Mouse (Mus musculus) liver, embryonic 15.5 days (tissue): ENCODE results near the gene Olfr120. TPM values are rescaled to one million over a fixed set of nuclear protein-coding genes. Genes with fewer than 3 reads are reported as not detected.
"Not testable (repeated sequence)": the region's sequence is repeated elsewhere in the genome, so short reads cannot be mapped to it uniquely, and the experiment has no call there.

Experiments
- ATAC-seq: fragments of 200-750 bp; cut with Nextera tagmentation; 2 replicates; pipeline ENCODE4 v1.8.0; 2017; ENCODE audit warnings: moderate number of reproducible peaks, mild to moderate bottlenecking, moderate library complexity; ENCODE audit not compliant: insufficient read depth
- H3K27ac ChIP-seq: fragments of 300-500 bp; sonication (generic); replicated peaks from 2 replicates; pipeline ENCODE4 v1.5.1; 2015; ENCODE audit warnings: mild to moderate bottlenecking, inconsistent platforms
- H3K27me3 ChIP-seq: fragments of 300-500 bp; sonication (generic); 2 replicates; pipeline ENCODE4 v1.6.1; 2015; ENCODE audit warnings: mild to moderate bottlenecking, inconsistent platforms
- H3K36me3 ChIP-seq: fragments of 300-500 bp; sonication (generic); replicated peaks from 2 replicates; pipeline ENCODE4 v1.6.1; 2015; ENCODE audit warnings: moderate library complexity, mild to moderate bottlenecking, inconsistent platforms
- H3K4me1 ChIP-seq: fragments of 300-500 bp; sonication (generic); replicated peaks from 2 replicates; pipeline ENCODE4 v1.6.1; 2015; ENCODE audit warnings: inconsistent platforms
- H3K4me2 ChIP-seq: fragments of 300-500 bp; sonication (generic); 2 replicates; pipeline ENCODE4 v1.6.1; 2015; ENCODE audit warnings: moderate library complexity, mild to moderate bottlenecking, inconsistent platforms
- H3K4me3 ChIP-seq: fragments of 300-500 bp; sonication (generic); replicated peaks from 2 replicates; pipeline ENCODE4 v1.5.1; 2015; ENCODE audit warnings: mild to moderate bottlenecking, inconsistent platforms
- H3K9ac ChIP-seq: fragments of 300-500 bp; sonication (generic); 2 replicates; pipeline ENCODE4 v1.6.1; 2015; ENCODE audit warnings: moderate library complexity, mild to moderate bottlenecking, inconsistent platforms
- H3K9me3 ChIP-seq: fragments of 300-500 bp; sonication (generic); replicated peaks from 2 replicates; pipeline ENCODE4 v1.6.1; 2016; ENCODE audit warnings: inconsistent platforms
- WGBS: fragments of 180-500 bp; shearing (Covaris S2); methylation state at CpG from one replicate; pipeline ENCODE4 v1.1.7; 2015; ENCODE audit warnings: mixed read lengths; ENCODE audit not compliant: insufficient replicate concordance; 5-methylcytosine and 5-hydroxymethylcytosine counted together
- polyA plus RNA-seq: library from polyadenylated mRNA; unstranded; fragments of >200 nt; fragmentation: Nextera tagmentation; extraction: Ambion mirVana; gene quantifications from 2 replicates; pipeline ENCODE4 v1.2.1, GENCODE M21; 2015

The Olfr120 gene
- not detected in 2 replicates for polyA plus RNA-seq

- H3K4me3 ChIP-seq: no peak within 1 kb of the TSS
- 54% methylated on average over 1 of the region's 1 CpGs for WGBS
- H3K9me3 ChIP-seq: no peaks in the 10 kb centered on the region
- H3K9ac ChIP-seq: no peak within 1 kb of the TSS
- no peaks in the 10 kb centered on the region for H3K36me3 ChIP-seq
- H3K4me2 ChIP-seq: no peak within 1 kb of the TSS
- no peaks in the 10 kb centered on the region for H3K4me1 ChIP-seq
- ATAC-seq: no peak
- no peak within 1 kb of the TSS for H3K27ac ChIP-seq
- no peaks in the 10 kb centered on the region for H3K27me3 ChIP-seq
Observed at GRCm38 (mm10) chr17:37721508-37721907, at the start of gene Olfr120. Gene Olfr120, plus strand, starts transcription at chr17:37721808.

- H3K36me3 ChIP-seq, H3K27ac ChIP-seq, H3K9me3 ChIP-seq, H3K4me3 ChIP-seq, H3K27me3 ChIP-seq, H3K4me2 ChIP-seq, H3K9ac ChIP-seq, ATAC-seq, H3K4me1 ChIP-seq: not testable (repeated sequence)
- WGBS: 39% methylated on average over 1 of the region's 1 CpGs
Observed at GRCm38 (mm10) chr17:37696264-37696663, 25.3 kb upstream of the Olfr120 start, which contains the start of gene Olfr119. Gene Olfr119, plus strand, starts transcription at chr17:37696564.

GRCm38 (mm10) chr17:37738070-37738469 is 16.5 kb downstream of the Olfr120 start:
- Histone ChIP-seq H3K36me3 (no peaks in the 10 kb centered on the region), H3K4me1 (no peaks in the 10 kb centered on the region), H3K4me2 (no peak overlapping the region), H3K27ac (no peak overlapping the region), H3K4me3 (no peak overlapping the region), H3K27me3 (no peaks in the 10 kb centered on the region), H3K9ac (no peak overlapping the region), H3K9me3 (no peaks in the 10 kb centered on the region)
- 40% methylated on average over 7 of the region's 7 CpGs for WGBS
- ATAC-seq: no peak

- Histone ChIP-seq H3K27me3 (no peaks in the 10 kb centered on the region), H3K36me3 (no peaks in the 10 kb centered on the region), H3K27ac (no peak within 1 kb of the TSS), H3K9me3 (no peaks in the 10 kb centered on the region), H3K4me3 (no peak within 1 kb of the TSS), H3K4me2 (no peak within 1 kb of the TSS), H3K9ac (no peak within 1 kb of the TSS), H3K4me1 (no peaks in the 10 kb centered on the region)
- 61% methylated on average over 4 of the region's 4 CpGs for WGBS
- no peak for ATAC-seq
Observed at GRCm38 (mm10) chr17:37768307-37768706, 46.7 kb downstream of the Olfr120 start, which contains the start of gene Olfr122. Gene Olfr122, plus strand, starts transcription at chr17:37768607.

Other genes with a start within 250 kb of the Olfr120 start
- gene H2-M2, start 238.3 kb upstream of the Olfr120 start, polyA plus RNA-seq: not detected in 2 replicates
- gene Olfr110, start 229.3 kb upstream of the Olfr120 start, polyA plus RNA-seq: not detected in 2 replicates
- gene Olfr111, start 213.8 kb upstream of the Olfr120 start, polyA plus RNA-seq: not detected in 2 replicates
- gene Olfr112, start 152.4 kb upstream of the Olfr120 start, polyA plus RNA-seq: not detected in 2 replicates
- not detected in 2 replicates for gene Olfr113, start 144.1 kb upstream of the Olfr120 start, polyA plus RNA-seq
- gene Olfr114, start 129.1 kb upstream of the Olfr120 start, polyA plus RNA-seq: not detected in 2 replicates
- not detected in 2 replicates for gene Olfr115, start 94.7 kb upstream of the Olfr120 start, polyA plus RNA-seq
- gene Olfr116, start 94.6 kb upstream of the Olfr120 start, polyA plus RNA-seq: not detected in 2 replicates
- gene Olfr117, start 58.0 kb upstream of the Olfr120 start, polyA plus RNA-seq: not detected in 2 replicates
- gene Olfr118, start 54.8 kb upstream of the Olfr120 start, polyA plus RNA-seq: not detected in 2 replicates
- not detected in 2 replicates for gene Olfr119, start 25.2 kb upstream of the Olfr120 start, polyA plus RNA-seq
- not detected in 2 replicates for gene Olfr121, start 27.0 kb downstream of the Olfr120 start, polyA plus RNA-seq
- gene Olfr122, start 46.8 kb downstream of the Olfr120 start, polyA plus RNA-seq: not detected in 2 replicates
- gene Olfr123, start 71.7 kb downstream of the Olfr120 start, polyA plus RNA-seq: not detected in 2 replicates
- not detected in 2 replicates for gene Olfr124, start 78.1 kb downstream of the Olfr120 start, polyA plus RNA-seq
- gene Olfr125, start 111.1 kb downstream of the Olfr120 start, polyA plus RNA-seq: not detected in 2 replicates
- gene Olfr126, start 125.7 kb downstream of the Olfr120 start, polyA plus RNA-seq: not detected in 2 replicates
- gene Olfr127, start 178.6 kb downstream of the Olfr120 start, polyA plus RNA-seq: not detected in 2 replicates
- gene Olfr128, start 198.7 kb downstream of the Olfr120 start, polyA plus RNA-seq: not detected in 2 replicates
- gene Olfr761, start 231.3 kb downstream of the Olfr120 start, polyA plus RNA-seq: not detected in 2 replicates